Mouse (Mus musculus) mature B cell (primary cell): Measurements from ENCODE around the gene Itpr1.

Experiments
- in situ Hi-C: fragments of 300-500 bp; cut with MboI; formaldehyde crosslinking; loops from 2 replicates; pipeline ENCODE4 v1.14.3; 2019

Itpr1 gene

DNA sequence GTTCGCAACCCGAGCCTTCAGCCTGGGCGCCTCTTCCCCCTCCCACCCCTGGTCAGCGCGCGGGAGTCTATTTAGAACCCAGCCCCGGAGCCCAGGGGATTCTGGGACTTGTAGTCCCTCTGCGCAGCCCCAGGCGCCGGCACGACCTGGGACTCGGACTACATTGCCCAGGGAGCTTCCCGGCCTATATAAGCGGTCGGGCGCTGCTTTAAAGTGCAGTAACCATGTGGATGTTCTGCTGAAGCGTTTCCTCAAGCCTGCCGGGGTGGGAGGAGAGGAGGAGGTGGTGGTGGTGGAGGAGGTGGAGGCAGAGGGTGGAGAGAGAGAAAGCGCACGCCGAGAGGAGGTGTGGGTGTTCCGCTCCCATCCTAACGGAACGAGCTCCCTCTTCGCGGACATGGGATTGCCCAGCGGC is at the start of gene Itpr1:
Gene Itpr1 (plus strand): TSS at position 216 of the 415 bp plus-strand sequence.
- in situ Hi-C loops: no loop called here

DNA sequence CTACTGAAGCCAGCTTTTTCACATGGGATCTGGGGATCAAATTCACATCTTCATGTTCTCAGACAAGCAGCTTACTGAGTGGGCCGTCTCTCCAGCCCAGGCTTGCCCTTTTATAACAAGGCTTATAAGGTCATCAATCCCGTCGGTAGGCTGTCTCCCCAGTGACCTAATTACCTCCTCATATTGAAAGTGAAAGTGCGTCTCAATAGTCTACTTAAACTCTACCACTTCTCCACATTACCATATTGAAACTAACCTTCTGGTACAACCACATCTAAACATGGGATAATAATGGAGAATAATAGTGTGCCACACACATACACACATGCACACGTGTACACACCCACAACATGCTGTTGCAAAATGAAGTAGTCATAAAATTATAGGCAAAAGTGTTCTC is 48.0 kb upstream of the Itpr1 start:
- in situ Hi-C loops: no loop called here

DNA sequence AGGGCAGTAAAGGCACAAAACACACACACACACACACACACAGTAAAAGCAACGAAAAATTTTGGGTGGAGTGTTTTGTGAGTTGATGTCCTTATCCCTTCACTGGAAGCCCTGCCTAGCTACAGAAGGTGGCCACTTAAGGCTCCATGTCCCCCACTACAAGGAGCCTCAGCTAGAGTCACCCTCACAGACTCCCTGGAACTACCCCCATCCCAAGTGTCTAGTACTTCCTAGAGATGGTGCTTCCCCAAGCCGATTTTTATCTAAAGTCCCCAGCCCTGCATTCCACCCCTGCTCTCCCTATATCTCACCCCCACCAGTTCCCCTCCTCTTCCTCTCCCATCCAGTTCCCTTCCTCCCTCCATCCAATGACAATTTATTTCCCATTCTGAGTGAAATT is 47.3 kb upstream of the Itpr1 start:
- in situ Hi-C loops: no loop called here

DNA sequence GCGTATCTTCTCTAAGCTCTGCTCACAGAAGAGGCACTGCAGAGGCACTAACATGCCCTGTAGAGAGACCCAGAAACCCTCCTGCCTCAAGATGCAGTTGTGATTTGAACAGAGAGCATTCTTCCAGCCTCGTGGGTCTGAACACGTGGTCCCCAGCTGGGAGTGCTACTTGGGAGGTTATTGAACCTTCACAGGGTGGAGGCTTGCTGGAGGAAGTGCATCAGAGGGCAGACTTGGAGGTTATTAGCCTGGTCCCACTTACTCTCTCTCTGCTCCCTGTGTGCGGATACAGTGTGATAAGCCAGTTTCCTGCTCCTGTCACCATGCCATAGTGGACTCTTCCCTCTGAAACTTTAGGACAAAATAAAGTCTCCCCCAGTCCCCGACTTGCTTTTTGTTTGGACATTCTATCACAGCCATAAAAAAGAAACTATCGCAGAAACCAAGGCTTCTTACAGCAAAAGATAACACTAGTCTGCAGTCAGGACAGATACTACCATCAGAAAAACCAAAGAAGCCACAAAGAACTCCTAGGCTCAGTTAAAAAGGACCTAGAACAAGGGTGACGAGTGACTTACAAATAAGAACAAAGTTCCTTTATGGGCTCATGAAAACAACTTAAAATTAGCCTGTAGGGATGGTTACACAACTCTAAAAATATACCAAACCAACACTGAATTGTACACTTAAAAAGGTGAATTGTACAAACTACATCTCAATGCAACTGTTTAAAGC is 44.8 kb upstream of the Itpr1 start:
- in situ Hi-C loops: no loop called here

DNA sequence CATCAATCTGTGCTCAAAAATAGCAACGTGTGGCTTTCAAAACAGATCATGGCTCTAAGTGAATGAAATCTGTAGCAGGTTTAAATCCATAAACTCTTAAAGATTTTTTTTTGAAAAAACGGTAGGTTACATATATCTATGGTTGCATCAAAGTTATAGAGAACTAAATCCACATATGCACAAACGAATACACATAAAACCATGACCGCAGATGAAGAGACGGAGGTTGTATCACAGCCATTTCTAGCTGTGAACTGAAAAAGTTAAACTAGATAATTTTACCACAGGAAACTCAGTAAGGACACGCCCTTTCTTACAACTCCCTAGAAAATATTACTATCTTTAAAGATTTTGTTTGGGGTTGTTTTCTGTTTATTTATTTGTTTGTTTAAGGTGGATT is 44.2 kb upstream of the Itpr1 start:
- in situ Hi-C loops: no loop called here

DNA sequence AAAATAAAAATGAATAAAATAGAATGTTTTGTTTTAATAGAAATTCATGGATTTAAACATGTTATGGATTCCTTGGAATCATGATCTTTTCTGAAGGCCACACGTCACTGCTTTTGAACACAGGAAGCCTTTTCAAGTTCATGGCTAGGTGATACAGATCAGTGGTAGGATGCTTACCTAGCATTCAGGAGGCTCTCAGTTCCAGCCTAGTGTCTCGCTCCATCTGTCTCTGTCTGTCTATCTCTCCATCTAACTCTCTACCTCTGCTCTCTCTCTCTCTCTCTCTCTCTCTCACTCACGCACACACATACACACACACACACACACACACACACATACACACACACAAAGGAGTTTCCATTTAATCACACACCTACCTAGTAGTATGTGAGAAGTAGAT is 43.4 kb upstream of the Itpr1 start:
- in situ Hi-C loops: no loop called here

DNA sequence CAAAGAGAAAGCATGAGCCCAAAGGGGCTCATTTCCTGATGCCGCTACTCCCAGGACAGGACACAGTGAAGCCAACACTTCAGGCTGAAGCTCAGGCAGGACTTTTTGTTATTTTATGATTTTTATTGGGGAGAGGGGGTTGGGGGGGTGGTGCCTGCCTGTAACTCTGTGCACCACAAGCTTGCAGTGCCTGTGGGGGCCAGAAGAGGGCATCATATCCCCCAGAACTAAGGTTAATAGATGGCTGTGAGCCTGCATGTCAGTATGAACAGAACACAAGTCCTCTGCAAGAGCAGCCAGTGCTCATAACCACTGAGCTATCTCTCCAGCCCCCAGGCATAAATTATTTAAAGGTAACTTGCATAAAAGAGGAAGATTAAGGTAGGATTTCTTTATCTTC is 40.7 kb upstream of the Itpr1 start:
- in situ Hi-C loops: no loop called here

DNA sequence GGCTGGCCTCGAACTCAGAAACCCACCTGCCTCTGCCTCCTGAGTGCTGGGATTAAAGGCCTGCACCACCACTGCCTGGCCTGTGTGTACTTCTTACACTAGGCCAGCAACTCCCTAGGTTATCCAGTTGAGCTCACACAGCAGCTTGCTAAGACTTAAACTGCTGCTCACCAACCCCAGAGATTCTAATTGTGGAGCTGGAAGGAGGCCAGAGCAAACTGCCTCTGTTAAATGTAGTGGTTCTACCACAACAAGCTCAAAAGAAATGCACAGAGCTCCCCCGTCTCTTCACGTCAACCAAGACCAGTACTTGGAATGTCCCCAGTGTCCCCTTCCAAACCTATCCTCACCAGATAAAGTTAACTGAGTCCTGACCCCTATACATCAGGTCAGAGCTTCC is 38.7 kb upstream of the Itpr1 start:
- in situ Hi-C loops: no loop called here

DNA sequence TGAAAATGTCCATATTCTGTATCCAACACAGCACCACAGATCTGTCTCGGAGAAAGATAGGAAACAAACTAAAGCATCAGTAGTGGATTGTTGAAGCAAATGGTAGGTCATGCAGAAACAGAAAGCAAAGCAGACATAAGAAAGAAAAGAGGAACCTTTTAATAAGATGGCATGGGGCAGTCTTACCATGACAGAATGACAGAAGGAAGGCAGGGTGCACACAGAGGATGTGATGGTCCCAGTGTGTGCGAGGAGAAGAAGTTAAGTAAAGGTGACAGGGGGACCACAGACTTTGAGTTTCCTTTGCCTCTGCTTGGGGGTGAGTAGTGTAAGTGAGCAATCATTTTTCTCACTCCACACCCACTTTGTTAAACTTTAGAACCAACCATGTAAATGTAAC is 33.8 kb upstream of the Itpr1 start:
- in situ Hi-C loops: loop anchor here (25.0 kb wide), 1 partner anchor 533 kb away; no protein-coding TSS in a partner anchor

DNA sequence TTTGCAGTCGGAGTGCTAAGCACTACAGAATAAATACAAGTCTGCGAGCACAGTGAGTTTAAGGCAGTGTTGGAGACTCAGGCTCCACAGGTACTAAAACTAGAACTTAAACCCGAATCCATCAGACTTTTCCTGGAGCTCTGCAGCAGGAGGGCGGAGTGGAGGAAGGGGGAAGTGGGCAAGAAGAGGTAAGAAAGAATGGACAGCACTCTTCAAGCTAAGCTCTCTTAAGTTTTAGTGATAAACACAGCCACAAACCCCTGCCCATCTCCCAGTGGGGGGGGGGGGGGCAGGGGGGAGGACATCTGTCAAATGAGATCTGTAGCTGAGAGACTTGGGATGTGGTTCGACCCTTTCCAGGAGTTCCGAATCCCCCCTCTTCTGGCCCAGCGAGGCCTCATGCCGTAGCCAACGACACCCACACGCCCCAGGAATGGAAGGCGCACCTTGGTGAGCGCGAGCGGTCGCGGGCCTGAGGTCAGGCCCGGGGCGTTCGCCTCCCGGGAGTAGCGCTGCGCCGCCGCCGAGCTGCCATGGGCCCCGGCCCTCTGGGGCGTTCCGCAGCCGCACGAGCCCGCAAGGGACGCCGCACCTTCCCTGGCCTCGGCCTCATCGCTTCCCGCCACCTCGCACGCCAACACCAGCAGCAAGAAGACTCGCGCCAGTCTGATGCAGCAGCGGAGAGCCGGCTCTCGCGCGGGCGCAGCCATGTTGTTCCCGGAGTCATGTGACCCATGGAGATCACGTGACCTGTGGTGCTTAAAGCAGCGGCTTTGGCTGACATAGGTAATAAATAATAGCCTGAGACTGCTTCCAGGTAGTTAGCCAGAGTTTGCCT is 27.8 kb upstream of the Itpr1 start, which contains the start of gene Sumf1:
Gene Sumf1 (minus strand): TSS at position 736 of the 838 bp plus-strand sequence.
- in situ Hi-C loops: loop anchor here (25.0 kb wide), 1 partner anchor 527 kb away; no protein-coding TSS in a partner anchor

DNA sequence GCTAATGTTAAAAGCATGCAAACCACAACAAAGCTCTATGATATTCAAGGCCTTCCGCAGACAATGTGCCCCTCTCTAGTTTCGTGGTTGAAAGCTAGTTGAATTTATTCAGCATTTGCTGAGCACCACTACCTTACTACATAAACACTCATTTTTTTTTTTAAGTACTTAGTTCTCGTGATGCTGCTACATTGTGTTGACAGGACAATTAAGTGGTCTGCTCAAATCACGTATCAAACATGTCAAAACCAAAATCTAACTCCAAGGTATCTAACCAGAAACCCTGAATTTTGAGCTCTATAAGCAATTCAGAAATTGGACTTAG is 27.2 kb upstream of the Itpr1 start:
- in situ Hi-C loops: loop anchor here (25.0 kb wide), 1 partner anchor 527 kb away; no protein-coding TSS in a partner anchor

DNA sequence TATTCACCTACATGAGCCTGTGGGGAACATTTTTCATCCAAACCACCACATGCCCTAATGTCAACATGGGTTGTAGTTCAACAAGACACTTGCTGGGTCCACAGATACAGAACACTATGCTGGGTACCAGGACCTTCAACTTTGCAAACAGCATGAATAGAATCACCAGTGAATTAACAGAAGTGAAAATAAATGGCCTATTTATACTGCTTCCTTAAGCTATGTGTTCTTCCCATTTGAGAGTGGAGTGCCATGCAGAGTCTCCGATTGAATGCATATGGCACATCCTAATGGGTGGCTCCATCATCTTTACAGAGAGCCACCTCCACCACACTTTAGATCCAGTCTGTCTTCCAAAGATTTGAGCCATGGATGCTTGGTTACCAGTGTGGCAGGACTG is 22.2 kb upstream of the Itpr1 start:
- in situ Hi-C loops: loop anchor here (25.0 kb wide), 1 partner anchor 522 kb away; no protein-coding TSS in a partner anchor

DNA sequence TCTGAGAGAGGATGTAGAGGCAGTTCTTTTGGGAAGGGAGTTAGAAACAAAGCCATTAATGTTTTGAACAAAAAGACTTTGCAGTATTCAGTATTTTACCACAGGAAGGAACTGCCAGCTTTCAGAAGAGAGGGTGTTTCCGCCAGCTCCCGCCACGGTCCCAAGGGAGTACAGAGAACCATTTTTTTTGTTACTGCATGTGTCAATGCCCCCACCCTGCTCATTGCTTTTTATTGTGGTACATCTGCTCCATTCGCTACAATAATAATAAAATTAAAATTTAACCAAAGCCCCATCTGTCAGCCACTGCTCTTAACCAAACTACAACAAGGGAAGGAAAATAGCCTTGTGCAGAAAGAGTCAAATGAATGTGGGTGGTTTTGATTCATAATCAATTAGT is 20.3 kb upstream of the Itpr1 start:
- in situ Hi-C loops: loop anchor here (25.0 kb wide), 1 partner anchor 520 kb away; no protein-coding TSS in a partner anchor

DNA sequence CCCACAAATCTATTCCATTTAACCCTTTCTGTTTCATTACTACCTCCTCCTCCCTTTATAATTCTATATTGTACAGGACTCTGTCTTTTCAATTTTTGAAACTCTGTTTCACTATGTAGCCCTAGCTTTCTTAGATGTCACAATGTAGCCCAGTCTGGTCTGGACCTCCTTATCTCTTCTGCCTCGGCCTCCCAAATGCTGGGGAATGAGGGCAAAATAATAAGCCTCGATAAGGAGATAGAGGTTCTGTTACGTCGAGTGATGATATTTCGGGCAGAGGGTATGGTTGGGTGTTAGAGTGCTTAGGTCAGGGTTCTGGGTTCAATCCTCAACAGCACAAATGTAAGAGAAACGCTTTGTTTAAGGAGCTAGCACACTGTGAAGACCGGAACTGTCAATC is 16.2 kb upstream of the Itpr1 start:
- in situ Hi-C loops: loop anchor here (25.0 kb wide), 1 partner anchor 516 kb away; no protein-coding TSS in a partner anchor

DNA sequence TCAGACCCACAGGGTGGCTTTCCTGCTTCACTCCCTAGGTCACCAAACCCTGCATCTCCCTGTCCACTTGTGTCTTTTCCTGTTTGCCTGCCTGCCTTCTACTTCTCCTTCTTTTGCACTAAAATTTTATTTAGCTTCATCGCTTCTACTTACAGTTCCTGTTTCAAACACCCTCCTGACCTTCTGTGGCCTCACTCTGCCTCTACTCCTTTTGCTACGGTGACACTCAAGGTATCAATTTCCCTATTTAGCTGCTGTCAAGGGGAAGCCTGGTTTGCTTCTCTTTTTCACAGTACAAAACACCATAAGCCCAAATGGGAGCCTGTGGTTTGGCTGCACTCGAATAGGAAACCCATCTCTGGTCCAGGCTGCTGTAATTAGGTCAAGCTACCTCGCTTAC is 15.8 kb upstream of the Itpr1 start:
- in situ Hi-C loops: loop anchor here (25.0 kb wide), 1 partner anchor 515 kb away; no protein-coding TSS in a partner anchor

DNA sequence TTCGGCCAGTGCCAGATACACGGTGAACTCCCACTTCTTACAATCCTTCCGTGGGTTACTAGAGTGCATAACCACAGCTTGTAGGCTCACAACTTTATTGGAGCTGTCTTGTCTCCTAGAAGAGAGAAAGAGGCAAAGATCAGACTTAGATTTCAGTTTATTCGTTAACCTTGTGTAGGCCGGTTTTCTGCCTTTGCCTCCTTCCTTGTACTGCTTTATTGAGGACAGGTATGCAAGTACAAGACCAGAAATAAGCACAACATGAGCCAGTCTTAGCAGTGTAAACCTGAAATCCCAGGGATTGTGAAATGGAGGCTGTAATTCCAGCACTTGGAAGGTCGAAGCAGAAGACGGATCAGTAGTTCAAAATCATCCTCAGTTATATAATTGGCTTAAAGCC is 14.6 kb upstream of the Itpr1 start:
- in situ Hi-C loops: loop anchor here (25.0 kb wide), 1 partner anchor 514 kb away; no protein-coding TSS in a partner anchor

DNA sequence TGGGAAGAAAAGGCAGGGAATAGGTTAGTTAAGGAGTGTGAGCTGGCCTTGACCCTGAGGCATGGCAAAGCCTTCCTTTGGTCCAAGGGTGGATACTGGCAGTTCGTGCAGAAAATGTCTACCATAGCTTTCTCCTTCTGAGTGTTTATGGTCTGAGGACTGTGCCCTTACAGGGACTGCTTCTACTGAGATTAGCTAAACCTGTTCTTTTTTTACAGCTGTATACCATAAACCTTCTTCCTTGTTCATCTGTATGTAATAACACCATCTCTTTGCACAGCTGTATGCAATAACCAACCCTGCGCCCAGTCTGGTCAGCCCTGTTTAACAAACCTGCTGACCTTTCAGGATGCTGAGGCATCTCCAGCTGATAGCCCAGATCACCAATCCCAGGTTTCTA is 8.6 kb upstream of the Itpr1 start:
- in situ Hi-C loops: no loop called here

DNA sequence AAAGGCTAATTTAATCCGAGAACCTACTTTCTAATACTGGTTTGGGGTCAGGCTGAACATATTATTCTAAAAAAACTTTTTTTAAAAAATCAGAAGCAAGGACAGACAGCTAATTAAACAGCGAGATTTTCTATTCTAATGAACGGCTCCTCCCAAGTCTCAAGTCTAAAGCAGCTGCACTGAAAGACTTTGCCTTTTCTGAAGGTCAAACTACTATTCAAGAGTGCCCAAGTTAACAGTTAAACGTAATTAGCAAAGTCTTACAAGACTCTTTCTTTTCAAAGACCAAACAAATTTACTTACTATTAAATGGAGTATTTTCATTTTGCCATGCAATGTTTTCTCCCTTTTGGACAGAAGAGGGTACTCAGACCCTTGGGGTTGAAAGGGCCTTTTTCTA is 6.8 kb upstream of the Itpr1 start:
- in situ Hi-C loops: no loop called here

DNA sequence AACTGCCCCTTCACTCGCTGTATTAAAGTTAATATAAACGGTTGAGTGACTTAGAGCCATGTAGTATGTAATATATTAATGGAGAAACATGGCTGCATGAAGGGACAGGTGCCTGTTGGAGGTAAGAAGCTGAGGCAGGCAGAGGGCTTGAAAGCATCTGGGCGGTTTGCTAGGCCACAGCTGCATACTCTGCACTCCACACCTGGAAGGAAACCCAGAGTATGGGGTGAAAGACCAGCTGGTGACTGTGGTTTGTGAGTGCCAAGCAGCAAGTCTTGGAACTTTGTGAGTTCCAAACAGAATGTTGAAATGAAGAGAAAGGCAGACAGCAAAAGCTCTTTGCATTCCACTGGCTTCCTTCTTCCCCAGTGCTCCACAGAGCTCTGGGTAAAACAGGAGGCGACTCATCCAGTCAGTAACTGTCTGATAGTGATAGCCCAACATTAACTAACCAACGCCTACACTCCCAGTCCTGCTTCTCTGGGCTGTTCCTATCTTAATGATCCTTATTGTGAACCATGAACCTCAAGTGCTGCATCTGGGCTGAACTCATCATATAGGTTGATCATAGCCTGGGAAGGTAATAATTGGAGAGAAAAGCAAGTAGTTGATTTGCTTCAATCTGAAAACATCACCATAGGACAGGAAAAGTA is 5.9 kb upstream of the Itpr1 start:
- in situ Hi-C loops: no loop called here

DNA sequence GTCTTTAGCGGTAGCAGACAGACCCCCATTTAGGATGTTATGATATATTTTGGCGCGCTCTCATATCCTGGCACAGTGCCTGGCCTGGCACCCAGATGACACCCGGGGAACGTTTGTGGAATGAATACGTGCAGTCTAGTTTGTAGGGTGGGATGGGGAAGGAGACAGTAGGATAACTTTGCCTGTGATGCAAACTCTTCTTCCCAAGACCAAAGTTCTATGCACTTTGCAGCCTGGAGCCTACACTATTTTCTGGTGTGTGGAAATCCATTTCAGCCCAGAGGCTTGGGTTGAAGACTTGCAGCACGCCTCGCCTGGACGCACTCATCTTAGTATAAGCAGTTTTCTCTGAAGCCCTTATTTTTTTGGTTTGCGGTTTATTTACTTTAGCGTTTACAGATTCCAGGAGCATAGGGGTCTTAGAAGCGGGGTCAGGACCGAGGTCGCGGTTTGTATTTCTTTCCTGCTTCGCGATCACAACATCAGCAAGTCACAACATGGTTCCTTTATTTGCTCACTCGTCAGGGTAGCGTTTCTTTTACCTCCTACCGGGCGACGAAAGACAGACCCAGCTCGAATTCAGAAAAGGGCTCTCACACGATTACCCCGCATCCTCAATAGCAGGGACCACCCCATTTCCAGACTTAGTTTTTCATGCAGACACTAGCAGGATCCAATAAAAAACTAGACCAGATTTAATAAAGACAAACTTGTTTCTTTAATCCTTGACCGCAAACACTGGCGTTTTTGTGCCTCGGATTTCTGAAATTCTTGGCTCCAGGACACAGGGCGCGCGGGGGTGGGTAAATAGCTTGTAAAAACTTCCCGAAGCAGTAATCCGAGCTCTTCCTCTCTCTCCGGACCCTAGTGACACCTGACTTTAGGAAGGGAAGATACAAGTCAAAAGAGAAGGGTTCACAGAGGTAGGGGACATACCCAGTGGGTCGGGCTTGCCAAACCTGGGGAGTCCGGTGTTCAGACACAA is 708 bp upstream of the Itpr1 start:
- in situ Hi-C loops: no loop called here
